ENCODE assay signal across 8 mouse cellular contexts in the genomic region with DNA sequence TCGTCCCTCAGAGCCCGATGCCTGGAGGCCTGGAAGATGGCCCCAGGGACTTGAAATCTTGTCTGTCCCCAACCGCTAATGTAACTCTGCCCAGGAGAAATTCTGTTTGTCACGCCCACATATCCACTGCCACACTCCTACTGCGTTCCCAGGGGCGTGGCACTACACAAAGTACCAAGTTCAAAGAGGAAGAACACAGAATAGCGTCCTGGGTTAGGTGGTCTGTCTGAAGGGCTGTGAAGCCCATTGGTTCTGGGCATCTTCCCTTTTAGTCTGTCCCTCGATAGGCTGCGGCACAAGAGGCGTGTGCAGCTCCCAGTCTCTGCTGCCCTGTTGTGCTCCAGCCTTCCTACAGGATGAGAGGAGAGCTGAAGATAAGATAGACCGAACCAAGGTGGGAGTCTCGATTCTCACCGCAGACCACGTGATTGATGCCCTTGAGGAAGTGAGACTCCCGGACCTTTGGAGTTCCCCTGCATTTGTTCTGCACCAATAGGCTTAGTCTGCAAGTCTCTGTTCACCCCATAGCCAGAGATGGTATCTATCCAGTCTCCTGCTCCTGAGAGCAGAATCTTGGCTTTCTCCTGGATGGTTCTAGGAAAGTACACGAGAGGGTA. TPM values are rescaled to one million over a fixed set of nuclear protein-coding genes. Genes with fewer than 3 reads are reported as not detected.
DNase-seq lines count a peak whose midpoint lies in the region; ATAC-seq lines count a peak whose summit lies in the region.

No protein-coding gene starts in this region.

- ATAC-seq in activated CD4-positive, CD25-positive, alpha-beta regulatory T cell, adult 4 months: peak; percentile 30
- no peak for ATAC-seq in heart, embryonic 14.5 days (ENCODE audit: insufficient number of reproducible peaks, insufficient read depth, low FRiP score, low read depth)
- peak; percentile 11 for ATAC-seq in midbrain, embryonic 15.5 days (replicated peaks)

- WGBS in heart, embryonic 14.5 days: 1% methylated on average over 16 of the region's 16 CpGs
- WGBS in midbrain, embryonic 15.5 days: 2% methylated on average over 16 of the region's 16 CpGs

- peaks cover 3 to 5% of the 10 kb centered on the region in 2 experiments for H3K4me1 ChIP-seq in heart, embryonic 14.5 days (ENCODE audit: control insufficient read depth in 2 of 2, insufficient read depth in 2 of 2, low read length in 2 of 2)
- H3K4me1 ChIP-seq in midbrain, embryonic 15.5 days: peaks cover 15% of the 10 kb centered on the region

- peak overlapping the region; percentile 76 for H3K4me2 ChIP-seq in heart, embryonic 14.5 days (ENCODE audit: low read length)
- peak overlapping the region; percentile 79 for H3K4me2 ChIP-seq in midbrain, embryonic 15.5 days

- H3K36me3 ChIP-seq in heart, embryonic 14.5 days (ENCODE audit: control insufficient read depth, insufficient read depth, low read length): no peaks in the 10 kb centered on the region
- no peaks in the 10 kb centered on the region for H3K36me3 ChIP-seq in midbrain, embryonic 15.5 days (replicated peaks)

- peak overlapping the region; percentile 76 to 78 for H3K4me3 ChIP-seq in heart, embryonic 14.5 days (ENCODE audit: control insufficient read depth in 1 of 2, insufficient read depth in 1 of 2, low read depth in 1 of 2, low read length in 2 of 2)
- H3K4me3 ChIP-seq in midbrain, embryonic 15.5 days: peak overlapping the region; percentile 86

- peak; percentile 40 to 53 for DNase-seq in lung, adult 18-20 months
- DNase-seq in lung, postnatal 25 days (ENCODE audit: low spot score): no peak
- DNase-seq in kidney, postnatal 36 days: peak; percentile 62 to 69
- DNase-seq in layer of hippocampus, postnatal 25 days (ENCODE audit: extremely low spot score in 1 of 2, low spot score in 1 of 2): no peak
- no peak for DNase-seq in right cerebral cortex, postnatal 4 days

- H3K9me3 ChIP-seq in heart, embryonic 14.5 days (ENCODE audit: control insufficient read depth, low read length): no peaks in the 10 kb centered on the region
- H3K9me3 ChIP-seq in midbrain, embryonic 15.5 days: no peaks in the 10 kb centered on the region

- peak overlapping the region; percentile 75 for H3K9ac ChIP-seq in heart, embryonic 14.5 days (ENCODE audit: low read length)
- H3K9ac ChIP-seq in midbrain, embryonic 15.5 days: peak overlapping the region; percentile 80

- peaks cover 6% of the 10 kb centered on the region; the same call in 1 of the 2 replicates for H3K27me3 ChIP-seq in heart, embryonic 14.5 days (ENCODE audit: control insufficient read depth, insufficient read depth, low read length)
- H3K27me3 ChIP-seq in midbrain, embryonic 15.5 days (replicated peaks): peaks cover 7% of the 10 kb centered on the region; the same call in 1 of the 2 replicates

- peak overlapping the region in 1 of 2 experiments; percentile 34; a peak in 1 of 4 replicates for H3K27ac ChIP-seq in heart, embryonic 14.5 days (replicated peaks in 1 of 2; ENCODE audit: control insufficient read depth in 1 of 2, insufficient read depth in 1 of 2, low read depth in 2 of 2, low read length in 2 of 2)
- peak overlapping the region; percentile 71 for H3K27ac ChIP-seq in midbrain, embryonic 15.5 days

RNA-seq across cellular contexts. Expression of gene Gm12184, which starts 11.8 kb away (rescaled TPM):
- 1 to 10 TPM; 3.0 to 3.1 TPM for polyA plus RNA-seq in activated CD4-positive, CD25-positive, alpha-beta regulatory T cell, adult 4 months (2017; shearing (Covaris generic))
- polyA plus RNA-seq in heart, embryonic 14.5 days (2014; fragmentation: Nextera tagmentation; extraction: Ambion mirVana): 5.7 and 7.0 TPM in 2 replicates
- polyA plus RNA-seq in midbrain, embryonic 15.5 days (2015; fragmentation: Nextera tagmentation; extraction: Ambion mirVana): 2.6 and 4.0 TPM in 2 replicates
- 1 to 10 TPM in 1 of 2 experiments, under 1 TPM in 1; 0.66 to 2.3 TPM for total RNA-seq in layer of hippocampus, postnatal 25 days (2021)

RNA-seq across cellular contexts. Expression of gene Trim7, which starts 12.3 kb away (rescaled TPM):
- 1 to 10 TPM in 1 of 2 experiments, under 1 TPM in 1; 0.52 to 1.1 TPM for polyA plus RNA-seq in activated CD4-positive, CD25-positive, alpha-beta regulatory T cell, adult 4 months (2017; shearing (Covaris generic))
- 1.4 and 1.5 TPM in 2 replicates for polyA plus RNA-seq in heart, embryonic 14.5 days (2014; fragmentation: Nextera tagmentation; extraction: Ambion mirVana)
- 2.3 and 2.6 TPM in 2 replicates for polyA plus RNA-seq in midbrain, embryonic 15.5 days (2015; fragmentation: Nextera tagmentation; extraction: Ambion mirVana)
- total RNA-seq in layer of hippocampus, postnatal 25 days (2021): 1 to 10 TPM; 1.6 to 2.1 TPM

RNA-seq across cellular contexts. Expression of gene Trim41, which starts 21.1 kb away (rescaled TPM):
- 1 to 10 TPM; 3.8 to 4.4 TPM for polyA plus RNA-seq in activated CD4-positive, CD25-positive, alpha-beta regulatory T cell, adult 4 months (2017; shearing (Covaris generic))
- 3.2 and 3.8 TPM in 2 replicates for polyA plus RNA-seq in heart, embryonic 14.5 days (2014; fragmentation: Nextera tagmentation; extraction: Ambion mirVana)
- 7.3 and 7.9 TPM in 2 replicates for polyA plus RNA-seq in midbrain, embryonic 15.5 days (2015; fragmentation: Nextera tagmentation; extraction: Ambion mirVana)
- total RNA-seq in layer of hippocampus, postnatal 25 days (2021): 10 to 100 TPM; 50.1 to 50.4 TPM

RNA-seq across cellular contexts. Expression of gene Irgm1, which starts 33.2 kb away (rescaled TPM):
- 100 to 1,000 TPM; 204 to 218 TPM for polyA plus RNA-seq in activated CD4-positive, CD25-positive, alpha-beta regulatory T cell, adult 4 months (2017; shearing (Covaris generic))
- polyA plus RNA-seq in heart, embryonic 14.5 days (2014; fragmentation: Nextera tagmentation; extraction: Ambion mirVana): 10.2 and 11.0 TPM in 2 replicates
- polyA plus RNA-seq in midbrain, embryonic 15.5 days (2015; fragmentation: Nextera tagmentation; extraction: Ambion mirVana): 2.3 and 4.6 TPM in 2 replicates
- 1 to 10 TPM; 4.4 TPM for total RNA-seq in layer of hippocampus, postnatal 25 days (2021)

RNA-seq across cellular contexts. Expression of gene Rack1, which starts 38.2 kb away (rescaled TPM):
- polyA plus RNA-seq in activated CD4-positive, CD25-positive, alpha-beta regulatory T cell, adult 4 months (2017; shearing (Covaris generic)): 1,000 to 10,000 TPM; 1,417 to 1,752 TPM
- polyA plus RNA-seq in heart, embryonic 14.5 days (2014; fragmentation: Nextera tagmentation; extraction: Ambion mirVana): 462 and 512 TPM in 2 replicates
- polyA plus RNA-seq in midbrain, embryonic 15.5 days (2015; fragmentation: Nextera tagmentation; extraction: Ambion mirVana): 365 and 382 TPM in 2 replicates
- total RNA-seq in layer of hippocampus, postnatal 25 days (2021): 100 to 1,000 TPM; 227 to 260 TPM

Comparison
In these comparisons a context has a peak if more than half of its experiments do, and no peak if none do; other contexts are left out.
1. DNase-seq: peak in lung, adult 18-20 months (2 of 2) and kidney, postnatal 36 days (2 of 2); none in lung, postnatal 25 days (single experiment), layer of hippocampus, postnatal 25 days (0 of 2) and right cerebral cortex, postnatal 4 days (single experiment).